In genomic region chr11:21561347-21561746, GRCm38 (mm10) we compare ENCODE assay signal across 16 mouse cellular contexts. TPM values are rescaled to one million over a fixed set of nuclear protein-coding genes. Genes with fewer than 3 reads are reported as not detected.
DNase-seq lines count a peak whose midpoint lies in the region; ATAC-seq lines count a peak whose summit lies in the region.
"Had no signal": no experiment of that assay in that cellular context is flagged by ENCODE, and none has a peak within 500 bp of the region (broad histone marks: within the 10 kb centered on the region; RNA-seq: fewer than 3 reads in every experiment).

No protein-coding gene starts in this region.

- H3K9me3 ChIP-seq in kidney, embryonic 16.5 days (ENCODE audit: low read length), result no peaks in the 10 kb centered on the region
- H3K9me3 ChIP-seq: limb, embryonic 15.5 days; lung, embryonic 15.5 days; megakaryocyte, embryonic 14.5 days; neural tube, embryonic 15.5 days had no signal

- intact Hi-C loops in heart, postnatal 25 days (cut with DNase I), result no loop called here

- H3K27me3 ChIP-seq in kidney, embryonic 16.5 days (ENCODE audit: insufficient read depth, low read length), result no peaks in the 10 kb centered on the region
- H3K27me3 ChIP-seq: limb, embryonic 15.5 days; lung, embryonic 15.5 days; megakaryocyte, embryonic 14.5 days; neural tube, embryonic 15.5 days had no signal

- H3K4me1 ChIP-seq in kidney, embryonic 16.5 days (ENCODE audit: insufficient read depth, low read length), result no peaks in the 10 kb centered on the region
- H3K4me1 ChIP-seq: limb, embryonic 15.5 days; lung, embryonic 15.5 days; neural tube, embryonic 15.5 days had no signal

- H3K27ac ChIP-seq in kidney, embryonic 16.5 days (ENCODE audit: low read length), result no peak overlapping the region
- H3K27ac ChIP-seq: limb, embryonic 15.5 days; lung, embryonic 15.5 days; neural tube, embryonic 15.5 days had no signal

- H3K9ac ChIP-seq in kidney, embryonic 16.5 days (replicated peaks; ENCODE audit: low read length), result no peak overlapping the region
- H3K9ac ChIP-seq: limb, embryonic 15.5 days; lung, embryonic 15.5 days; neural tube, embryonic 15.5 days had no signal

- ATAC-seq in kidney, embryonic 16.5 days (ENCODE audit: low FRiP score, low TSS enrichment), result no peak
- ATAC-seq: forebrain, embryonic 16.5 days; hindbrain, embryonic 16.5 days had no signal

- 90% methylated on average over 5 of the region's 5 CpGs for WGBS in kidney, embryonic 16.5 days

- no peak overlapping the region for H3K4me3 ChIP-seq in kidney, embryonic 16.5 days (ENCODE audit: low read length)
- H3K4me3 ChIP-seq: limb, embryonic 15.5 days; lung, embryonic 15.5 days; megakaryocyte, embryonic 14.5 days; neural tube, embryonic 15.5 days had no signal

- peaks cover 52% of the 10 kb centered on the region for H3K36me3 ChIP-seq in kidney, embryonic 16.5 days (ENCODE audit: insufficient read depth, low read length)

- H3K4me2 ChIP-seq in kidney, embryonic 16.5 days (replicated peaks; ENCODE audit: low read depth, low read length), result no peak overlapping the region
- H3K4me2 ChIP-seq: limb, embryonic 15.5 days; lung, embryonic 15.5 days; neural tube, embryonic 15.5 days had no signal

- DNase-seq in kidney, adult 11 months, result peak; percentile 53
- DNase-seq in adipocyte (ENCODE audit: low spot score), result peak; percentile 98
- peak; percentile 48 for DNase-seq in brain, adult 2 months (ENCODE audit: low read depth, low spot score)
- DNase-seq in heart, postnatal 25 days (ENCODE audit: low spot score), result peak; percentile 14
- DNase-seq in yolk sac, embryonic 10.5 days (ENCODE audit: low spot score), result no peak
- DNase-seq in embryo, embryonic 11 days, result no peak
- DNase-seq: cerebellum, adult 18-20 months; gastrocnemius, postnatal 25 days; thymus, adult 18-20 months had no signal

RNA-seq across cellular contexts. Expression of gene Wdpcp, which starts 10.7 kb away (rescaled TPM):
- 13.4 and 14.5 TPM in 2 replicates for polyA plus RNA-seq in kidney, embryonic 16.5 days (2015; fragmentation: Nextera tagmentation; extraction: Ambion mirVana)
- total RNA-seq in heart, postnatal 25 days (2021), result 1 to 10 TPM; 3.7 to 4.0 TPM

RNA-seq across cellular contexts. Expression of gene Mdh1, which starts 10.8 kb away (rescaled TPM):
- polyA plus RNA-seq in kidney, embryonic 16.5 days (2015; fragmentation: Nextera tagmentation; extraction: Ambion mirVana), result 810 and 870 TPM in 2 replicates
- total RNA-seq in heart, postnatal 25 days (2021), result 1,000 to 10,000 TPM; 2,362 to 2,650 TPM

Comparison
In these comparisons a context has a peak if more than half of its experiments do, and no peak if none do; other contexts are left out.
1. DNase-seq: peak in kidney, adult 11 months (single experiment), adipocyte (single experiment), brain, adult 2 months (single experiment) and heart, postnatal 25 days (single experiment); none in yolk sac, embryonic 10.5 days (single experiment) and embryo, embryonic 11 days (single experiment).